Mouse (Mus musculus) megakaryocyte, embryonic 14.5 days (primary cell): ENCODE measurements around the gene Morf4l1. TPM values are rescaled to one million over a fixed set of nuclear protein-coding genes. Genes with fewer than 3 reads are reported as not detected.
"Not testable (repeated sequence)": the region's sequence is repeated elsewhere in the genome, so short reads cannot be mapped to it uniquely, and the experiment has no call there.

Source experiments
- H3K27me3 ChIP-seq: replicated peaks from 2 replicates; pipeline ENCODE3; 2012; ENCODE audit warnings: inconsistent platforms
- H3K36me3 ChIP-seq: replicated peaks from 2 replicates; pipeline ENCODE3; 2012; ENCODE audit warnings: low read length, inconsistent platforms, mixed read lengths
- H3K4me1 ChIP-seq: 2 replicates; pipeline ENCODE4 v1.6.1; 2012; ENCODE audit warnings: inconsistent platforms
- H3K4me3 ChIP-seq: replicated peaks from 2 replicates; pipeline ENCODE3; 2012; ENCODE audit warnings: moderate library complexity, mild to moderate bottlenecking, inconsistent platforms
- H3K9me3 ChIP-seq: 2 replicates; pipeline ENCODE4 v1.6.1; 2012; ENCODE audit warnings: inconsistent platforms
- FLI1 ChIP-seq: IDR thresholded peaks from 2 replicates; pipeline ENCODE4 v1.6.1; 2012; ENCODE audit warnings: low read length, inconsistent platforms, mixed read lengths
- GATA1 ChIP-seq: IDR thresholded peaks from 3 replicates; pipeline ENCODE4 v1.6.1; 2012; ENCODE audit warnings: mixed read lengths, low read length, inconsistent platforms, borderline replicate concordance
- polyA plus RNA-seq: library from polyadenylated mRNA; stranded (reverse); fragments of >175 nt; gene quantifications from 2 replicates; pipeline ENCODE4 v1.2.3, GENCODE M21; 2012; ENCODE audit warnings: low replicate concordance; ENCODE audit not compliant: insufficient read depth

Morf4l1 gene
- polyA plus RNA-seq, 1 experiment: 75.8 TPM

GRCm38 (mm10) chr9:90053852-90054251 is 60.7 kb downstream of the Morf4l1 start, which contains the start of gene Ctsh:
Gene Ctsh, plus strand, starts transcription at chr9:90054152.
- Histone ChIP-seq H3K4me3 (peak within 1 kb of the TSS; percentile 90), H3K36me3 (no peaks in the 10 kb centered on the region), H3K27me3 (peaks cover 35% of the 10 kb centered on the region), H3K4me1 (peaks cover 11% of the 10 kb centered on the region), H3K9me3 (0 out of 2 replicates have a peak, but pooled peaks cover 2% of the 10 kb centered on the region)
- TF ChIP-seq GATA1 (no peak), FLI1 (no peak)

GRCm38 (mm10) chr9:90047937-90048627 is 66.5 kb downstream of the Morf4l1 start:
- TF ChIP-seq FLI1 (no peak), GATA1 (no peak)

GRCm38 (mm10) chr9:90045191-90045590 is 69.4 kb downstream of the Morf4l1 start:
- H3K27me3 ChIP-seq: no peaks in the 10 kb centered on the region
- H3K4me3 ChIP-seq: no peak overlapping the region
- no peak for TF ChIP-seq GATA1
- no peak for TF ChIP-seq FLI1
- no peaks in the 10 kb centered on the region for H3K4me1 ChIP-seq
- peaks cover 21% of the 10 kb centered on the region for H3K9me3 ChIP-seq
- H3K36me3 ChIP-seq: no peaks in the 10 kb centered on the region

More at GRCm38 (mm10) chr9:90047937-90048627, 66.5 kb downstream of the Morf4l1 start:
- Histone ChIP-seq H3K9me3 (peaks cover 21% of the 10 kb centered on the region), H3K4me3 (no peak overlapping the region), H3K36me3 (no peaks in the 10 kb centered on the region), H3K4me1 (no peaks in the 10 kb centered on the region), H3K27me3 (peaks cover 5% of the 10 kb centered on the region)

GRCm38 (mm10) chr9:90042906-90043305 is 71.7 kb downstream of the Morf4l1 start:
- H3K4me1 ChIP-seq, H3K27me3 ChIP-seq, H3K4me3 ChIP-seq, H3K36me3 ChIP-seq: not testable (repeated sequence)
- peaks cover 24% of the 10 kb centered on the region for H3K9me3 ChIP-seq

Other genes starting within 250 kb of the Morf4l1 start
- not detected in 2 replicates for gene Rasgrf1, start 204.9 kb downstream of the Morf4l1 start, polyA plus RNA-seq
- 28.9 TPM in 1 of 2 replicates, not detected in the other for gene Ctsh, start 60.6 kb downstream of the Morf4l1 start, polyA plus RNA-seq
- gene Adamts7, start 48.3 kb upstream of the Morf4l1 start, polyA plus RNA-seq: 0.03 TPM in 1 of 2 replicates, not detected in the other
- gene Tbc1d2b, start 156.0 kb upstream of the Morf4l1 start, polyA plus RNA-seq: 0.63 and 4.0 TPM in 2 replicates